Mouse (Mus musculus) neural tube, embryonic 12.5 days (tissue): ENCODE results near the gene Ccdc12. TPM values are rescaled to one million over a fixed set of nuclear protein-coding genes. Genes with fewer than 3 reads are reported as not detected.

Source experiments
- ATAC-seq: fragments of 200-750 bp; cut with Nextera tagmentation; 2 replicates; pipeline ENCODE4 v1.8.0; 2017; ENCODE audit warnings: low read depth, mild to moderate bottlenecking, moderate TSS enrichment, moderate library complexity; ENCODE audit not compliant: low FRiP score
- H3K27ac ChIP-seq: fragments of 300-500 bp; sonication (generic); 2 replicates; pipeline ENCODE4 v1.5.1; 2016
- H3K27me3 ChIP-seq: fragments of 300-500 bp; sonication (generic); replicated peaks from 2 replicates; pipeline ENCODE4 v1.6.1; 2016; ENCODE audit warnings: mild to moderate bottlenecking
- H3K36me3 ChIP-seq: fragments of 300-500 bp; sonication (generic); 2 replicates; pipeline ENCODE4 v1.6.1; 2016; ENCODE audit warnings: mild to moderate bottlenecking
- H3K4me1 ChIP-seq: fragments of 300-500 bp; sonication (generic); 2 replicates; pipeline ENCODE4 v1.6.1; 2016
- H3K4me2 ChIP-seq: fragments of 300-500 bp; sonication (generic); replicated peaks from 2 replicates; pipeline ENCODE4 v1.6.1; 2016; ENCODE audit warnings: mild to moderate bottlenecking
- H3K4me3 ChIP-seq: fragments of 300-500 bp; sonication (generic); 2 replicates; pipeline ENCODE4 v1.5.1; 2016
- H3K9ac ChIP-seq: fragments of 300-500 bp; sonication (generic); 2 replicates; pipeline ENCODE4 v1.6.1; 2016; ENCODE audit warnings: mild to moderate bottlenecking
- H3K9me3 ChIP-seq: fragments of 300-500 bp; sonication (generic); 2 replicates; pipeline ENCODE4 v1.6.1; 2016; ENCODE audit warnings: mild to moderate bottlenecking
- whole genome bisulfite sequencing: fragments of 180-500 bp; shearing (Covaris S2); methylation state at CpG from one replicate; pipeline ENCODE4 v1.1.7; 2016; 5-methylcytosine and 5-hydroxymethylcytosine counted together
- polyA plus RNA-seq: library from polyadenylated mRNA; unstranded; fragments of >200 nt; fragmentation: Nextera tagmentation; extraction: Ambion mirVana; gene quantifications from 2 replicates; pipeline ENCODE4 v1.2.1, GENCODE M21; 2016

The Ccdc12 gene
- polyA plus RNA-seq, 1 experiment from 2014 or later: 125 TPM

GRCm38 (mm10) chr9:110716775-110717174, 60.5 kb downstream of the Ccdc12 start:
- ATAC-seq: peak; percentile 77
- no peaks in the 10 kb centered on the region for H3K27me3 ChIP-seq
- H3K36me3 ChIP-seq: peaks cover 22% of the 10 kb centered on the region; the same call in 1 of the 2 replicates
- 0 out of 2 replicates have a peak, but pooled peaks cover 7% of the 10 kb centered on the region for H3K4me1 ChIP-seq
- no peak overlapping the region for H3K4me3 ChIP-seq
- no peaks in the 10 kb centered on the region for H3K9me3 ChIP-seq
- WGBS: 31% methylated on average over 4 of the region's 4 CpGs
- no peak overlapping the region for H3K4me2 ChIP-seq
- no peak overlapping the region for H3K9ac ChIP-seq
- no peak overlapping the region for H3K27ac ChIP-seq

GRCm38 (mm10) chr9:110718071-110718470, 61.8 kb downstream of the Ccdc12 start:
- Histone ChIP-seq H3K27me3 (no peaks in the 10 kb centered on the region), H3K4me1 (0 out of 2 replicates have a peak, but pooled peaks cover 7% of the 10 kb centered on the region), H3K9ac (no peak overlapping the region), H3K27ac (no peak overlapping the region), H3K4me3 (no peak overlapping the region), H3K36me3 (peaks cover 18% of the 10 kb centered on the region; the same call in 1 of the 2 replicates), H3K4me2 (no peak overlapping the region), H3K9me3 (no peaks in the 10 kb centered on the region)
- WGBS: 90% methylated on average over 6 of the region's 6 CpGs
- no peak for ATAC-seq

- 81% methylated on average over 3 of the region's 3 CpGs for WGBS
- no peak overlapping the region for H3K4me2 ChIP-seq
- no peaks in the 10 kb centered on the region for H3K9me3 ChIP-seq
- H3K4me1 ChIP-seq: 0 out of 2 replicates have a peak, but pooled peaks cover 7% of the 10 kb centered on the region
- H3K27me3 ChIP-seq: no peaks in the 10 kb centered on the region
- no peak overlapping the region for H3K9ac ChIP-seq
- H3K4me3 ChIP-seq: no peak overlapping the region
- no peak for ATAC-seq
- no peak overlapping the region for H3K27ac ChIP-seq
- peaks cover 20% of the 10 kb centered on the region; the same call in 1 of the 2 replicates for H3K36me3 ChIP-seq
Measured at GRCm38 (mm10) chr9:110718810-110719209, 62.5 kb downstream of the Ccdc12 start.

GRCm38 (mm10) chr9:110719977-110720376, 63.7 kb downstream of the Ccdc12 start:
- no peak overlapping the region for H3K9ac ChIP-seq
- H3K4me2 ChIP-seq: no peak overlapping the region
- H3K36me3 ChIP-seq: peaks cover 13% of the 10 kb centered on the region; the same call in 1 of the 2 replicates
- no peaks in the 10 kb centered on the region for H3K27me3 ChIP-seq
- 0 out of 2 replicates have a peak, but pooled peaks cover 7% of the 10 kb centered on the region for H3K4me1 ChIP-seq
- no peak for ATAC-seq
- H3K9me3 ChIP-seq: no peaks in the 10 kb centered on the region
- WGBS: 75% methylated on average over 5 of the region's 5 CpGs
- no peak overlapping the region for H3K27ac ChIP-seq
- H3K4me3 ChIP-seq: no peak overlapping the region

- Histone ChIP-seq H3K36me3 (peaks cover 8% of the 10 kb centered on the region; the same call in 1 of the 2 replicates), H3K9ac (no peak overlapping the region), H3K4me1 (peaks cover 24% of the 10 kb centered on the region), H3K27ac (no peak overlapping the region), H3K4me3 (no peak overlapping the region), H3K27me3 (peaks cover 11% of the 10 kb centered on the region), H3K9me3 (no peaks in the 10 kb centered on the region), H3K4me2 (no peak overlapping the region)
- no peak for ATAC-seq
- WGBS: 75% methylated on average over 10 of the region's 10 CpGs
Measured at GRCm38 (mm10) chr9:110722060-110722459, 65.8 kb downstream of the Ccdc12 start.

GRCm38 (mm10) chr9:110725721-110726135, 69.4 kb downstream of the Ccdc12 start:
- Histone ChIP-seq H3K9me3 (no peaks in the 10 kb centered on the region), H3K4me3 (no peak overlapping the region), H3K9ac (no peak overlapping the region), H3K27ac (no peak overlapping the region), H3K27me3 (peaks cover 19% of the 10 kb centered on the region), H3K4me2 (0 out of 2 replicates have a peak overlapping the region, but pooled peaks have one; percentile 24), H3K4me1 (peaks cover 19% of the 10 kb centered on the region), H3K36me3 (peaks cover 8% of the 10 kb centered on the region; the same call in 1 of the 2 replicates)
- 14% methylated on average over 9 of the region's 9 CpGs for WGBS
- ATAC-seq: peak; percentile 26; the same call in 1 of the 2 replicates

GRCm38 (mm10) chr9:110726867-110727266, 70.6 kb downstream of the Ccdc12 start:
- Histone ChIP-seq H3K27me3 (peaks cover 19% of the 10 kb centered on the region), H3K9ac (no peak overlapping the region), H3K4me1 (peaks cover 21% of the 10 kb centered on the region), H3K4me2 (peak overlapping the region; percentile 47), H3K27ac (no peak overlapping the region), H3K9me3 (no peaks in the 10 kb centered on the region), H3K4me3 (peak overlapping the region; percentile 2; the same call in 1 of the 2 replicates), H3K36me3 (peaks cover 8% of the 10 kb centered on the region; the same call in 1 of the 2 replicates)
- no peak for ATAC-seq
- whole genome bisulfite sequencing: 21% methylated on average over 33 of the region's 33 CpGs

GRCm38 (mm10) chr9:110729841-110730240, 73.5 kb downstream of the Ccdc12 start:
- peaks cover 48% of the 10 kb centered on the region for H3K4me1 ChIP-seq
- H3K36me3 ChIP-seq: no peaks in the 10 kb centered on the region; the same call in 1 of the 2 replicates
- no peak overlapping the region for H3K9ac ChIP-seq
- peaks cover 19% of the 10 kb centered on the region for H3K27me3 ChIP-seq
- no peak overlapping the region for H3K4me3 ChIP-seq
- 18% methylated on average over 8 of the region's 8 CpGs for WGBS
- no peak overlapping the region for H3K4me2 ChIP-seq
- H3K9me3 ChIP-seq: no peaks in the 10 kb centered on the region
- no peak for ATAC-seq
- H3K27ac ChIP-seq: no peak overlapping the region

GRCm38 (mm10) chr9:110731859-110732258, 75.6 kb downstream of the Ccdc12 start:
- no peaks in the 10 kb centered on the region for H3K9me3 ChIP-seq
- peaks cover 40% of the 10 kb centered on the region for H3K4me1 ChIP-seq
- H3K9ac ChIP-seq: no peak overlapping the region
- no peak overlapping the region for H3K27ac ChIP-seq
- 53% methylated on average over 4 of the region's 4 CpGs for WGBS
- H3K4me3 ChIP-seq: no peak overlapping the region
- peak overlapping the region; percentile 67 for H3K4me2 ChIP-seq
- peaks cover 10% of the 10 kb centered on the region for H3K27me3 ChIP-seq
- no peaks in the 10 kb centered on the region; the same call in 1 of the 2 replicates for H3K36me3 ChIP-seq
- peak; percentile 9; the same call in 1 of the 2 replicates for ATAC-seq

GRCm38 (mm10) chr9:110732623-110733022, 76.3 kb downstream of the Ccdc12 start:
- H3K9me3 ChIP-seq: no peaks in the 10 kb centered on the region
- WGBS: under 1% methylated on average over 26 of the region's 26 CpGs
- peak overlapping the region; percentile 67 for H3K4me2 ChIP-seq
- H3K4me1 ChIP-seq: peaks cover 43% of the 10 kb centered on the region
- peaks cover 3% of the 10 kb centered on the region for H3K27me3 ChIP-seq
- H3K9ac ChIP-seq: peak overlapping the region; percentile 22; the same call in 1 of the 2 replicates
- no peak overlapping the region for H3K27ac ChIP-seq
- ATAC-seq: peak; percentile 85
- no peaks in the 10 kb centered on the region; the same call in 1 of the 2 replicates for H3K36me3 ChIP-seq
- peak overlapping the region; percentile 21; the same call in 1 of the 2 replicates for H3K4me3 ChIP-seq

GRCm38 (mm10) chr9:110733102-110733501, 76.8 kb downstream of the Ccdc12 start:
- ATAC-seq: 0 out of 2 replicates have a peak, but pooled peaks have one; percentile 43
- Histone ChIP-seq H3K36me3 (no peaks in the 10 kb centered on the region; the same call in 1 of the 2 replicates), H3K4me1 (peaks cover 43% of the 10 kb centered on the region), H3K27ac (no peak overlapping the region), H3K4me2 (peak overlapping the region; percentile 67), H3K9me3 (no peaks in the 10 kb centered on the region), H3K27me3 (no peaks in the 10 kb centered on the region), H3K4me3 (peak overlapping the region; percentile 21; the same call in 1 of the 2 replicates), H3K9ac (peak overlapping the region; percentile 22; the same call in 1 of the 2 replicates)
- 9% methylated on average over 8 of the region's 8 CpGs for WGBS

GRCm38 (mm10) chr9:110734154-110734553, 77.9 kb downstream of the Ccdc12 start:
- no peak for ATAC-seq
- H3K4me1 ChIP-seq: peaks cover 43% of the 10 kb centered on the region
- no peak overlapping the region for H3K27ac ChIP-seq
- H3K4me3 ChIP-seq: no peak overlapping the region
- no peaks in the 10 kb centered on the region for H3K9me3 ChIP-seq
- H3K9ac ChIP-seq: no peak overlapping the region
- H3K27me3 ChIP-seq: no peaks in the 10 kb centered on the region
- no peak overlapping the region for H3K4me2 ChIP-seq
- WGBS: 77% methylated on average over 7 of the region's 7 CpGs
- H3K36me3 ChIP-seq: no peaks in the 10 kb centered on the region; the same call in 1 of the 2 replicates
